ENCODE assay signal across 8 mouse cellular contexts in the genomic region with DNA sequence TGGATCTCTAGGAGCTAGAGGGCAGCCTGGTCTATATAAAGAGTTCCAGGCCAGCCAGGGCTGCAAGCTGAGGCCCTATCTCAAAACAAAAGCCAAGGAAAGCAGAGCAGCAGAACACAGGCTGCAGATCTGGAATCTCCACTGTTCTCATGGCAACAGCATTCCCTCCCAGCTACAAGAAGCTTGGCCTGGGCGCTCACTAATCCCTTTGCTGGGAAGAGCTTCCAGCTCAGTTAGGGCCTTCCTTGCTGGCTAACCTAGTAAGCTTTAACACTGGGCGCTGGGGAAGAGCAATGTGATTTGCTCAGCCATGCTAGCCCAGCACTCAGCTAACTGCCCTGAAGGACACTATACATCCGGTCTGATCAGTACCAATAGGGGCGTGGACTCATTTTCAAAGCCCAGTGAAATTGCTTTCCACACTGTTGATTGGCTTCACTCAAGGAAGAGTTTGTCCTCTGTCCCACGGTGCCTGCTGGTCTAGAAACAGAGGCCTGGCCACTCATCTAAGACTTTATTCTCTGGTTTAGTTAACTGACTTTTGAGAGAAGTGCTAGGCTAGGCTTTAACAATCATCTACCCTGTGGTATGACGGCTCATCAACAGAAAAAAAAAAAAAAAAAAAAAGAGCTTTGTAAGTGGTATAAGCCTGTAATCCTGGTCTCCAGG.
DNase-seq lines count a peak whose midpoint lies in the region; ATAC-seq and TF ChIP-seq lines count a peak whose summit lies in the region.

No protein-coding gene starts in this region.

- ATAC-seq in heart, embryonic 15.5 days (replicated peaks; ENCODE audit: insufficient number of reproducible peaks, insufficient read depth, low FRiP score, low read depth) = peak; percentile 14; the same call in 1 of the 2 replicates

- no peak overlapping the region for H3K4me3 ChIP-seq in heart, embryonic 15.5 days
- no peak overlapping the region for H3K4me3 ChIP-seq in heart, adult 2 months

- 56% methylated on average over 6 of the region's 6 CpGs for WGBS in heart, embryonic 15.5 days
- WGBS in heart, adult 2 months = 68% methylated on average over 6 of the region's 6 CpGs

- no peaks in the 10 kb centered on the region for H3K9me3 ChIP-seq in heart, embryonic 15.5 days (replicated peaks)

- no peaks in the 10 kb centered on the region for H3K79me2 ChIP-seq in heart, adult 2 months (replicated peaks; ENCODE audit: control insufficient read depth, insufficient read depth, low read length)

- no peaks in the 10 kb centered on the region for H3K27me3 ChIP-seq in heart, embryonic 15.5 days
- no peaks in the 10 kb centered on the region for H3K27me3 ChIP-seq in heart, adult 2 months (ENCODE audit: control insufficient read depth, insufficient read depth, low read length)

- no peaks in the 10 kb centered on the region; the same call in 1 of the 2 replicates for H3K4me1 ChIP-seq in heart, embryonic 15.5 days (replicated peaks)
- no peaks in the 10 kb centered on the region for H3K4me1 ChIP-seq in heart, adult 2 months (ENCODE audit: control insufficient read depth, insufficient read depth, low read length)

- intact Hi-C loops in heart, adult 2 months (cut with DNase I) = no loop called here
- intact Hi-C loops in heart, postnatal 25 days (cut with DNase I) = no loop called here

- DNase-seq in heart, adult 2 months = no peak
- peak; percentile 84 for DNase-seq in brain, embryonic 14.5 days (ENCODE audit: low read depth)
- DNase-seq in kidney, postnatal 25 days = peak; percentile 24 to 58
- DNase-seq in right cerebral cortex, adult 18-20 months = peak; percentile 40
- DNase-seq in spleen, adult 12 weeks (ENCODE audit: low spot score) = no peak
- DNase-seq in adrenal gland, adult (ENCODE audit: inconsistent age in 2 of 2, low spot score in 1 of 2) = no peak
- no peak for DNase-seq in heart, postnatal 25 days (ENCODE audit: low spot score)

- H3K27ac ChIP-seq in heart, embryonic 15.5 days = no peak overlapping the region
- H3K27ac ChIP-seq in heart, adult 2 months = no peak overlapping the region

- no peak for TF ChIP-seq POLR2A in heart, adult 2 months (IDR thresholded peaks at IDR 0.05; ENCODE audit: insufficient read depth, low read depth, low read length)
- no peak for TF ChIP-seq POLR2A in brain, embryonic 14.5 days (IDR thresholded peaks at IDR 0.05; ENCODE audit: borderline replicate concordance, extremely low read depth, insufficient read depth, insufficient read length, poor library complexity, severe bottlenecking)

- H3K36me3 ChIP-seq in heart, embryonic 15.5 days = peaks cover 26% of the 10 kb centered on the region; the same call in 1 of the 2 replicates
- H3K36me3 ChIP-seq in heart, adult 2 months (ENCODE audit: control insufficient read depth, insufficient read depth, low read length) = no peaks in the 10 kb centered on the region

- no peak for TF ChIP-seq EP300 in heart, adult 2 months (IDR thresholded peaks at IDR 0.05; ENCODE audit: insufficient read depth, low read depth, low read length)

- no peak overlapping the region for H3K9ac ChIP-seq in heart, embryonic 15.5 days
- no peak overlapping the region for H3K9ac ChIP-seq in heart, adult 2 months (ENCODE audit: low read depth, low read length)

- TF ChIP-seq CTCF in heart, adult 2 months (IDR thresholded peaks at IDR 0.05) = no peak
- TF ChIP-seq CTCF in brain, embryonic 14.5 days (IDR thresholded peaks at IDR 0.05; ENCODE audit: borderline replicate concordance, extremely low read depth, insufficient read depth, insufficient read length) = no peak

- H3K4me2 ChIP-seq in heart, embryonic 15.5 days = no peak overlapping the region

Comparison
In these comparisons a context has a peak if more than half of its experiments do, and no peak if none do; other contexts are left out.
1. DNase-seq: peak in brain, embryonic 14.5 days (single experiment), kidney, postnatal 25 days (2 of 2) and right cerebral cortex, adult 18-20 months (single experiment); none in heart, adult 2 months (0 of 2), spleen, adult 12 weeks (single experiment), adrenal gland, adult (0 of 2) and heart, postnatal 25 days (single experiment).